Mouse (Mus musculus) hindbrain, embryonic 15.5 days (tissue): ENCODE measurements around the gene Vps13c. TPM values are rescaled to one million over a fixed set of nuclear protein-coding genes. Genes with fewer than 3 reads are reported as not detected.

Source experiments
- ATAC-seq: fragments of 200-750 bp; cut with Nextera tagmentation; 2 replicates; pipeline ENCODE4 v1.8.0; 2017; ENCODE audit warnings: low read depth, moderate number of reproducible peaks, moderate TSS enrichment; ENCODE audit not compliant: low FRiP score
- H3K27ac ChIP-seq: fragments of 300-500 bp; sonication (generic); replicated peaks from 2 replicates; pipeline ENCODE4 v1.5.1; 2015; ENCODE audit warnings: mild to moderate bottlenecking, inconsistent platforms
- H3K27me3 ChIP-seq: fragments of 300-500 bp; sonication (generic); 2 replicates; pipeline ENCODE4 v1.6.1; 2015; ENCODE audit warnings: control low read depth, inconsistent platforms
- H3K36me3 ChIP-seq: fragments of 300-500 bp; sonication (generic); 2 replicates; pipeline ENCODE4 v1.6.1; 2015; ENCODE audit warnings: control low read depth, inconsistent platforms
- H3K4me1 ChIP-seq: fragments of 300-500 bp; sonication (generic); replicated peaks from 2 replicates; pipeline ENCODE4 v1.6.1; 2015; ENCODE audit warnings: control low read depth, inconsistent platforms
- H3K4me2 ChIP-seq: fragments of 300-500 bp; sonication (generic); 2 replicates; pipeline ENCODE4 v1.6.1; 2015; ENCODE audit warnings: moderate library complexity, mild to moderate bottlenecking, inconsistent platforms
- H3K4me3 ChIP-seq: fragments of 300-500 bp; sonication (generic); 2 replicates; pipeline ENCODE4 v1.5.1; 2015; ENCODE audit warnings: mild to moderate bottlenecking, inconsistent platforms
- H3K9ac ChIP-seq: fragments of 300-500 bp; sonication (generic); 2 replicates; pipeline ENCODE4 v1.6.1; 2015; ENCODE audit warnings: inconsistent platforms
- H3K9me3 ChIP-seq: fragments of 300-500 bp; sonication (generic); 2 replicates; pipeline ENCODE4 v1.6.1; 2016; ENCODE audit warnings: control low read depth, inconsistent platforms
- whole genome bisulfite sequencing: fragments of 180-500 bp; shearing (Covaris S2); methylation state at CpG from one replicate; pipeline ENCODE4 v1.1.7; 2015; 5-methylcytosine and 5-hydroxymethylcytosine counted together
- polyA plus RNA-seq: library from polyadenylated mRNA; unstranded; fragments of >200 nt; fragmentation: Nextera tagmentation; extraction: Ambion mirVana; gene quantifications from 2 replicates; pipeline ENCODE4 v1.2.1, GENCODE M21; 2015

Vps13c gene
- polyA plus RNA-seq, 1 experiment from 2014 or later, result 7.7 TPM

DNA sequence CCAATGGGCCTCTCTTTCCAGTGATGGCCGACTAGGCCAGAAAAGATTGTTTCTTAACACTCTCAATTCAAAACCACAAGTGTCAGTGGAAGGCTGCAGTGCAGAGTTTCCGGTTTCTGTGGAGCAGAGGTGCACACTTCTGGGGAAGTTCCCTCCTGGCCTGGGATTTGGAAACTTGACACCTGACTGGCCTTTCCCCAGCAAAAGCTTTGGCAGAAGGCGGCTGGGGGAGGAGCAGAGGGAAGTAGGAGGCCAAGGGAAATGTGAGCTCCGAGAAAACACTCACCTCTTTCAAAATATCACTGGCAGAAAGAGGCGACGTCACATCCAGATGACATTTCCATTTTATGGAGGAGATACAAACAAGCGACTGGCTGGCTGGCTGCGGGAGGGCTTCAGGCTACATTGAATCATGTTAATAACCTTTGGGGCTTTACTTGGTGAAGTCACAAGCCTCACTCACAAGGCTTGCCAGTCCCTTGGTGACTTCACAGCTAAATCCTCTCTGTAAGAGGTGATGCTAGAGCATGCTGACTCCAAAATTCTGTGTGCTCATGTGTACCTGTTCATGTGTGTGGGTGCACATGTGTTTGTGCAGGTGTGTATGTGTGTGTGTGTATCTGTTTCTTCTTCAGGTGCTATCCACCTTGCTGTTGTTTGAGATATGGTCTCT lies 26.4 kb upstream of the Vps13c start:
- H3K9ac ChIP-seq, result no peak overlapping the region
- H3K9me3 ChIP-seq, result no peaks in the 10 kb centered on the region
- no peaks in the 10 kb centered on the region for H3K27me3 ChIP-seq
- WGBS, result 22% methylated on average over 8 of the region's 8 CpGs
- H3K27ac ChIP-seq, result no peak overlapping the region
- no peak for ATAC-seq
- 0 out of 2 replicates have a peak, but pooled peaks cover 7% of the 10 kb centered on the region for H3K4me1 ChIP-seq
- H3K4me3 ChIP-seq, result no peak overlapping the region
- no peak overlapping the region for H3K4me2 ChIP-seq
- no peaks in the 10 kb centered on the region for H3K36me3 ChIP-seq

DNA sequence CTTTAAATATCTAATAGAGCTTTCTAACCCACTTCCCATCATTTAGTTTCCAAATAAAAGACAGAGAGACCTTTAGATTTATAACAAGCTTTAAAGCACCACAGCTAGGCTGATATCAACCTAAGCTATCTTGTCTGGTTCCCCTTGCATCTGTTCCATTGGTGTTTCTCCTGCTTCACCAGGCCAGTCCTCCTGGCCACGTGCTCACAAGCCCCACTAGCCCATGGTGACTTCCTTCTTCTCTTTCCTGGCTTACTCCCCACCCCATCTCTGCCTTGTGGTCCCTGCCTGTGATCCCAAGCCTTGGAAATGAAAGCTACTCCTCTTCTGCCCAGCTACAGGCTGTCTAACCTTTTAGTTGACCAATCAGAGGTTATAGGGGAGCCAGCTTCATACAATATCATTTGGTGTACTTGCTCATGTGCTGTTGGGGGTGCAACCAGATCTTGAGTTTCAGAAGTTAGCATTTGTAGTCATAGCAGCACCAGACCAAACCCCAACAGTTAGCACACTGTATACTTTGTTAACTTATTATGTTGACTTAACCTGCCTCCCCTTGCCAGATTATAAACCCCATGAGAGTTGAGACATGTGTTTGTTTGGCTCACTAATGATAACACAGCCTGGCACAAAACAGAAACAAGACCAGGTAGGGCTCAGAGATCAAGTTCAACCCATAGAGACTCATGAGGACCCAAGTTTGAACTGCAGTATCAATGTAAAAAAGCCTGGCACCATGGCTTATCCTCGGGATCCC lies 23.8 kb upstream of the Vps13c start:
- H3K27me3 ChIP-seq, result no peaks in the 10 kb centered on the region
- H3K4me2 ChIP-seq, result no peak overlapping the region
- H3K27ac ChIP-seq, result no peak overlapping the region
- no peak for ATAC-seq
- H3K9ac ChIP-seq, result no peak overlapping the region
- H3K4me1 ChIP-seq, result 0 out of 2 replicates have a peak, but pooled peaks cover 4% of the 10 kb centered on the region
- no peaks in the 10 kb centered on the region for H3K9me3 ChIP-seq
- H3K36me3 ChIP-seq, result no peaks in the 10 kb centered on the region
- WGBS, result 72% methylated on average over 2 of the region's 2 CpGs
- no peak overlapping the region for H3K4me3 ChIP-seq

DNA sequence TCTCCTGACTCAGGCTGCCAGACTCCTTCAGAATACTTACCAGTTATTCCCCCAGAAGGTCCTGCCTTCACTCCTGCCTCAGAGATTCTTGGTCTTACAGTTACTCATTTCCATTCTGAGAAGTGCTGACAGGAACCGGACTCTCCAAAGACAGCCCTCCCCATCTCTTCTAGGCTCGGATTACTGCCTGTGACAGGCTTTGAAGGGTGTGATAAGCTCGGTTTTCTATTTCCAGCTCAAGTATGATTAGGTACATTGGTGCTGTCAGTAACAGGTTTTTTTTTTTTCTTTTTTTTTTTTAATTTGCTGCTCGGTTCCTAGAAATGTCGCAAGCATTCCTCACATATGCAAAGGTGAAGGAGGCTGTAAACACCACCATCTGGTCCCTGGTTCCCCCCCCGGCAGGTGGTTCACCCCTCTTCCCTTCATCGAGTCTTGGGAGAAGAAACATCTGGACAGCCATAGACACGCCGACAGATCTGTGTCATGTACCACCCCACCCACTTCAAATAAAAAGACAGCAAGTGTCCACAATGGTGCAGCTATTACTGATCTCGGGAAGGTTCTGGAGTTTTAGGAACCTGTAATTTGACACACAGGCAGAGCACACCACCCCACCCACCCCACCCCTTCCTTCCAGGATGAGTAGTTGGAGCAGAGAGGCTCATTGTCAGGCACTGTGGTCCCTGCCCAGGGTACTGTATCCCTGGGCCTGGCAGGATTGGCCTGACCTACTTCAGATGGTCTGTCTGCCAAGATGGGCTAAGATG lies 22.1 kb upstream of the Vps13c start:
- Histone ChIP-seq H3K4me2 (no peak overlapping the region), H3K27ac (no peak overlapping the region), H3K9ac (no peak overlapping the region), H3K27me3 (no peaks in the 10 kb centered on the region), H3K9me3 (no peaks in the 10 kb centered on the region), H3K36me3 (no peaks in the 10 kb centered on the region), H3K4me1 (0 out of 2 replicates have a peak, but pooled peaks cover 4% of the 10 kb centered on the region), H3K4me3 (no peak overlapping the region)
- ATAC-seq, result no peak
- WGBS, result 67% methylated on average over 10 of the region's 10 CpGs

DNA sequence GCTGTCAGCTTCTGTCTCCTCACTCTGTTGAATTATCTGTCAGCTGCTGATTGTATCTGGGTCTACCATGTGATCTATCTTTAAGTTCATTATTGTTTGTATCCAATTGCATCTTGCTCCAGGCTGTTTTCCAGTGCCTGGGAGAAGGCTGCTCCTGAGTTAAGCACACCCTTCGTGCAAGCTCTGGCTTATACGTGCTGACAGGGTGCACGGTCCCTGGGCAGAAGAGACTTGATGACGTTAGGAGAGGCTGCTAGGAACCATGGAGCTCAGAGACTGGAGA lies 21.6 kb upstream of the Vps13c start:
- H3K4me2 ChIP-seq, result no peak overlapping the region
- H3K4me3 ChIP-seq, result no peak overlapping the region
- no peak overlapping the region for H3K9ac ChIP-seq
- no peaks in the 10 kb centered on the region for H3K9me3 ChIP-seq
- H3K27me3 ChIP-seq, result no peaks in the 10 kb centered on the region
- no peaks in the 10 kb centered on the region for H3K36me3 ChIP-seq
- ATAC-seq, result no peak
- no peak overlapping the region for H3K27ac ChIP-seq
- WGBS, result 85% methylated on average over 4 of the region's 4 CpGs
- H3K4me1 ChIP-seq, result 0 out of 2 replicates have a peak, but pooled peaks cover 4% of the 10 kb centered on the region

GRCm38 (mm10) chr9:67823131-67823530 lies 17.1 kb upstream of the Vps13c start:
- Histone ChIP-seq H3K4me2 (no peak overlapping the region), H3K36me3 (no peaks in the 10 kb centered on the region), H3K4me1 (no peaks in the 10 kb centered on the region)

GRCm38 (mm10) chr9:67825527-67825926 lies 14.7 kb upstream of the Vps13c start:
- Histone ChIP-seq H3K36me3 (no peaks in the 10 kb centered on the region), H3K4me3 (no peak overlapping the region), H3K4me1 (peaks cover 2% of the 10 kb centered on the region; the same call in 1 of the 2 replicates), H3K27me3 (peaks cover 15% of the 10 kb centered on the region; the same call in 1 of the 2 replicates), H3K4me2 (no peak overlapping the region), H3K9ac (no peak overlapping the region), H3K9me3 (no peaks in the 10 kb centered on the region), H3K27ac (no peak overlapping the region)
- no peak for ATAC-seq
- WGBS, result 87% methylated on average over 7 of the region's 7 CpGs

More at GRCm38 (mm10) chr9:67823131-67823530, 17.1 kb upstream of the Vps13c start:
- H3K9ac ChIP-seq, result no peak overlapping the region
- H3K27ac ChIP-seq, result no peak overlapping the region
- H3K4me3 ChIP-seq, result no peak overlapping the region
- no peak for ATAC-seq
- 84% methylated on average over 5 of the region's 5 CpGs for WGBS
- no peaks in the 10 kb centered on the region for H3K9me3 ChIP-seq
- no peaks in the 10 kb centered on the region for H3K27me3 ChIP-seq

GRCm38 (mm10) chr9:67828182-67828581 lies 12.0 kb upstream of the Vps13c start:
- H3K4me3 ChIP-seq, result no peak overlapping the region
- no peaks in the 10 kb centered on the region for H3K36me3 ChIP-seq
- H3K4me1 ChIP-seq, result peaks cover 19% of the 10 kb centered on the region
- 11% methylated on average over 3 of the region's 3 CpGs for WGBS
- no peak overlapping the region for H3K9ac ChIP-seq
- no peaks in the 10 kb centered on the region for H3K9me3 ChIP-seq
- H3K27ac ChIP-seq, result no peak overlapping the region
- no peak for ATAC-seq
- H3K4me2 ChIP-seq, result no peak overlapping the region
- peaks cover 38% of the 10 kb centered on the region for H3K27me3 ChIP-seq

DNA sequence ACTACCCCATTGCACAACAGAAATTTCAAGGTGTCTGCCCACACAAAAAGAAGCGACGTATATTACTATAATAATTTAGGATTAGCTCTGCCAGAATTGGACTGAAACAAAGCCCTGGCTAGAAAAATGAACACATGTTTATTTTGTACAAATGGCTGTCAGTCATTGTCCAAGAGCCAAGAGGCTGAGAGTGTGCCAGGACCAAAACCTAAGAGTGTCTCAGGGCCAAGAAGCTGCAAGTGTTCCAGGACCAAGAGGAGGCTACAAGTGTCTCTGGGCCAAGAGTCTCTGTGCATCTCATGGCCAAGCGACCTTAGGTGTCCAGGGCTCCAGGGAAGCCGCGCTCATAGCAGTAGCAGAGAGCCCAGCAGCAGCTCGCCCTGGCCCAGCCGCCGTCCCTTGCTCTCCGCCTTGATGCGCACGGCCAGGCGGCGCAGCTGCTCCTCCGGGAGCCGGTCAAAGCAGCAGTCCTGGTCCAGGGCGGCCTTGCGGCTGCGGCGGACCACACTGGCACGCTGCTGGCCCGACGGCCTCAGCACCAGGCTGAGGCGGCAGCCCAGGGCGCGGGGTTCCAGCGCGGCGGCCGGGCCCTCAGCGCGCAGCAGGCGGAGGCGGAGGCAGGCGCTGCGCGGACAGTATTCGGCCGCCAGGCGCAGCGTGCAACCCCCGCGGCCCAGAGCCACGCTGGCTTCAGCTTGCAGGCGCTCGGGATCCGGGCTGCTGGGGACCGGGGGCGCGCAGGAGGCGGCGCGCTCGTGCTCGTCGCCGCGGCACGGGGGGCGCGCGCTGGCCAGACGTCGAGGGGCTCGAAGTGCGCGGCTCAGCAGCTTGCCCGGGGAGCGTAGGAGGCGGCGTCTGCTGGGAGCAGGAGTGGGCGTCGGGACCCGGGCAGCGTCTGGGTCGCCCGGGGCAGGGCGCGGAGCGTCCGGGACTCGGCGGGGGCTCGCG lies 9.5 kb upstream of the Vps13c start:
- H3K4me2 ChIP-seq, result peak overlapping the region; percentile 85
- peaks cover 44% of the 10 kb centered on the region for H3K27me3 ChIP-seq
- H3K4me1 ChIP-seq, result peaks cover 19% of the 10 kb centered on the region
- H3K9me3 ChIP-seq, result no peaks in the 10 kb centered on the region
- peak overlapping the region; percentile 31 for H3K9ac ChIP-seq
- peak; percentile 72 for ATAC-seq
- H3K4me3 ChIP-seq, result peak overlapping the region; percentile 64
- WGBS, result 2% methylated on average over 78 of the region's 84 CpGs
- no peak overlapping the region for H3K27ac ChIP-seq
- H3K36me3 ChIP-seq, result no peaks in the 10 kb centered on the region

DNA sequence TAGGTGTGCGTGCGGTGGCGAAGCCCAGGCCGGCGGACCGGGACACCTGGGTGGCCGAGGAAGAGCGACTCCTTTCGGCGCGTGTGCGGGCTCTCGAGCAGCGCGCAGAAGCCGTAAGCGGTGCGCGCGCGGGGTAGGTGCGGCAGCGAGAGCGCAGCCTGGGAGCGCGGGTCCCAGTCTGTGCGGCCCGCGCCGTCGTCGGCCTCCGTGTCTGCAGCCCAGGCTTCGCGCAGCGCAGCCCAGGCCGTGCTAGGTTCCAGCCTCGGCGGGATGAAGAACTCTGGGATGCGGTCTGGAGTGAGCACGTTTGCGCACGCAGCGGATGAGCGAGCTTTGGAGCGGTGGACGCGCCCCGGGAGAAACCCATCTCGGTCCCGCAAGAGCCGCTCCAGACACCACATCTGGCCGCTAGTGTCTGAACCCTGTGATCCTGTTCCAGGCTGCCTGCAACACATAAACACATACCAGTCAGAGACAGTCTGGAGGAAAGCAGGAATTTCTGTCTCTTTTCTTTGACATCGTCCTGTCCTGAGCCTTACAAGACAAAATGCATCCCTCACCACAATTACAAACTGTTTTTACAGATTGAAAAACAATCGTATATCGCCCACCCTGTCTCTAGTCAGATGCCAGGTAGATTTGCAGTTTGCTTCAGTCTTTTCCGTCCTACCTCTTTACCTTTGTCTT lies 8.7 kb upstream of the Vps13c start:
- 1% methylated on average over 56 of the region's 57 CpGs for WGBS
- ATAC-seq, result peak; percentile 66
- H3K9ac ChIP-seq, result peak overlapping the region; percentile 31
- no peak overlapping the region for H3K27ac ChIP-seq
- H3K4me1 ChIP-seq, result peaks cover 19% of the 10 kb centered on the region
- peak overlapping the region; percentile 85 for H3K4me2 ChIP-seq
- H3K36me3 ChIP-seq, result no peaks in the 10 kb centered on the region
- H3K4me3 ChIP-seq, result peak overlapping the region; percentile 64
- no peaks in the 10 kb centered on the region for H3K9me3 ChIP-seq
- H3K27me3 ChIP-seq, result peaks cover 44% of the 10 kb centered on the region

- Histone ChIP-seq H3K27ac (no peak within 1 kb of the TSS), H3K4me1 (peaks cover 19% of the 10 kb centered on the region), H3K27me3 (peaks cover 44% of the 10 kb centered on the region), H3K9ac (peak within 1 kb of the TSS; percentile 31), H3K9me3 (no peaks in the 10 kb centered on the region), H3K36me3 (no peaks in the 10 kb centered on the region), H3K4me2 (peak within 1 kb of the TSS; percentile 85), H3K4me3 (peak within 1 kb of the TSS; percentile 64)
- WGBS, result 5% methylated on average over 20 of the region's 20 CpGs
- ATAC-seq, result no peak
Measured at GRCm38 (mm10) chr9:67832046-67832605, 8.1 kb upstream of the Vps13c start, which contains the start of gene C2cd4a. TSS of gene C2cd4a (minus strand) at chr9:67832330.
